Mouse (Mus musculus) fat pad, adult 2 months (tissue): Measurements from ENCODE around the gene Alg12.
A peak's percentile ranks its signal among the peaks of the same experiment; 100 is the strongest.

Source experiments
- DNase-seq: peaks from one replicate; pipeline ENCODE4 v3.0.0-alpha.2; 2011; ENCODE audit warnings: low read depth, low spot score; ENCODE audit errors: extremely low read depth

The Alg12 gene

DNA sequence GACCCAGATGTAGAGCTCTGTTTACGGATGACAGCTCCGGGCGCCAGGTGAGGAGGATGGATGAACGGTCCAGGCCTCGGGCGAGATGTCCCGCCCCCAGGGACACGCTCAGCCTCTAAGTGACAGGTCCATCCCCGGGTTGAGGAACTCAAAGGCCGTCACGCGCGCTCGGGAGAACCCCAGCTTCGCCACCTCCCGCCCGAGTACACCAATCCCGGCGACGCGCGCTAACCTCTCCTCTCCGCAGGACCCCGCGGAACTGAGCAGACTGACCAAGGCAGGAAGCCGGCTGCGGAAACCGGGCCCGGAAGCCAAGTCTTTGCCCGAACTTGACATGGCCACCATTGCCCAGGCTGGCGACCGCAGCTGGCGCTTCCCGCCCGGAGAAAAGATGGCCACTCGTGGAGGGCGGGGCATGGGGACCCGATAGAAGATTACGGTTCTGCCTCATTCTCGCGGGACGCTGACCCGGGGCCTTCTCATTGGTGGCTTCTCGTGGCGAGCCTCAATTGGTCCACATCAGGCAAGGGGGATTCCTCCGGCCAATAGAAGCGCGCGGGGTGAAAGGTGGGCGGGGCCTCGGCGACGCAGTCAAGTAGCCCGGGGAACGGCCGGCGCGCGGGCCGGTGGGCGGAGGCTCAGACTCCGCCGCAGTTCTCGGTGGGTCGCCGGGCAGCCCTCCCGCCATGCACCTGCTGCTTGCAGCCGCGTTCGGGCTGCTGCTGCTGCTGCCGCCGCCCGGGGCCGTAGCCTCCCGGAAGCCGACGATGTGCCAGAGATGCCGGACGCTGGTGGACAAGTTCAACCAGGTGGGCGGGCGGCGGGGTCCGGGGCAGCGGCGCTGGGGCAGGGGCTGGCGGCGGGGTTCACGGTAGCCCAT is at the start of gene Alg12, which contains the start of gene Creld2:
Gene Alg12 (minus strand): TSS at position 293 of the 880 bp plus-strand sequence.
Gene Creld2 (plus strand): TSS at position 621 of the 880 bp plus-strand sequence.
- DNase-seq, result peak; percentile 82

GRCm38 (mm10) chr15:88868024-88868742 is 49.1 kb upstream of the Alg12 start:
- no peak for DNase-seq

GRCm38 (mm10) chr15:88867368-88868023 is 48.4 kb upstream of the Alg12 start:
- no peak for DNase-seq

- DNase-seq, result no peak
Measured at GRCm38 (mm10) chr15:88866934-88867356, 47.8 kb upstream of the Alg12 start.

- no peak for DNase-seq
Measured at GRCm38 (mm10) chr15:88865888-88866695, 47.0 kb upstream of the Alg12 start.

GRCm38 (mm10) chr15:88865061-88865460 is 45.9 kb upstream of the Alg12 start:
- DNase-seq, result no peak

DNA sequence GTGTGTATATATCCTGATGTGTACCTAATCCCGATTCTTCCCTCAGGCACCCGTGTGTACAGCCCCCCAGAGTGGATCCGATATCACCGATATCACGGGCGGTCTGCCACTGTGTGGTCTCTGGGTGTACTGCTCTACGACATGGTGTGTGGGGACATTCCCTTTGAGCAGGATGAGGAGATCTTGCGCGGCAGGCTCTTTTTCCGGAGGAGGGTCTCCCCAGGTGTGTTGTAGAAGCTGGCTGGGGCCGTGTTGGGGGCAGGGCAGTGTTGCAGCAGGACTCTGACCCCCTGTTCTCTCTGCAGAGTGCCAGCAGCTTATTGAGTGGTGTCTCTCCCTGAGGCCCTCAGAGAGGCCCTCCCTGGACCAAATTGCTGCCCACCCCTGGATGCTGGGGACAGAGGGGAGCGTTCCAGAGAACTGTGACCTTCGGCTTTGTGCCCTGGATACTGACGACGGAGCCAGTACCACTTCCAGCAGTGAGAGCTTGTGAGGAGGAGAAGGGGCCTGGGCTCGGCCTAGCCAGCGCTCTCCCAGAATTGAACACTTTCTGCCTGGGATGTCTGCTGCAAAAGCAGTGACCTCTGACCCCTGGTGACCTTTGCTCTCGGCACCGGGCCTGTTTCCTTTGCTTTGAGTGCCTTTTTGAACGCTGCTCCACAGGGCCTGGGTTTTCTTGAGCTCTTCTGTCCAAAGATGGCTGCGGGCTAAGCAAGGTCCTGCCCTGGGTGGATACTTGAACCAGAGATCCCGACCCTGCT is 45.3 kb upstream of the Alg12 start:
- DNase-seq, result no peak

- peak; percentile 87 for DNase-seq
Measured at GRCm38 (mm10) chr15:88863695-88864231, 44.6 kb upstream of the Alg12 start.

DNA sequence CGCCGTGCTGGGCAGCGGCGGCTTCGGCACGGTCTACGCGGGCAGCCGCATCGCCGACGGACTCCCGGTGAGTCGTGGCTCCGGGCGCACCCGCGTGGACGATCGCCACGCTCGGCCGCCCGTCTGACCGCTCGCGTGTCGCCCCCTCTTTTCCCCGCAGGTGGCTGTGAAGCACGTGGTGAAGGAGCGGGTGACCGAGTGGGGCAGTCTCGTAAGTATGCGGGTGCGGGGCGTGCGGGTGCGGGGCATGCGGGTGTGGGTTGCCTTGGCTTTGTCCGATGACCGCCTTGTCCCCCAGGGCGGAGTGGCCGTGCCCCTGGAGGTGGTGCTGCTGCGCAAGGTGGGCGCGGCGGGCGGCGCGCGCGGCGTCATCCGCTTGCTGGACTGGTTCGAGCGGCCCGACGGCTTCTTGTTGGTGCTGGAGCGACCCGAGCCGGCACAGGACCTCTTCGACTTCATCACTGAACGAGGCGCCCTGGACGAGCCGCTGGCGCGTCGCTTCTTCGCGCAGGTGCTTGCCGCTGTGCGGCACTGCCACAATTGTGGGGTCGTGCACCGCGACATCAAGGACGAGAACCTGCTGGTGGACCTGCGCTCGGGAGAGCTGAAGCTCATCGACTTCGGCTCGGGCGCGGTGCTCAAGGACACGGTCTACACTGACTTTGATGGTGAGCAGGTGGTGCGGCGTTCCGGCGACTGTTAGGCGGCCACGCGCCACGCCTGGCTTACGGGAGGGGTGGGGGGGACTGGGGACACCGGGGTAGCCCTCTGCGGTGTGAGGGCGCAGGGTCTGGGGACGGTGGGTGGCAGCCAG is 44.0 kb upstream of the Alg12 start:
- no peak for DNase-seq

GRCm38 (mm10) chr15:88861772-88862622 is 42.9 kb upstream of the Alg12 start, which contains the start of gene Pim3:
TSS of gene Pim3 (plus strand) at chr15:88862186.
- no peak for DNase-seq

DNA sequence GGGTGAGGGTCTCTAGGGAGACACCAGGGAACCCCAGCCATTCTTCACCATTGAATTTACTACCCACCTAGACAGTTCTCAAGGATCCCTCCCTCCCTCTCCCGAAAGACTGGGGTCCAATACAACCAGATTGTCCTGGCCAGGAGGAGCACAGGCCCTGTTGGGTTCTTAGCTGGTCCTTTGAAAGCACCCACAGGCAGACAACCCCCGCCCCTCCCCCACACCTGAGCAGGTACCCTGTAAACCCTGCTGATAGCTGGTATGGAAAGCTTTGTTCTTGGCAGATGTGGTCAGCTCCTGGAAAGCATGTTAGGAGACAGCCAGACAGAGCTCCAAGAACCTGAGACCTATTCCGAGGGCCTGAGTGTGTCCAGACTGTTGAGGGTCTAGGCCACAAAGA is 41.7 kb upstream of the Alg12 start:
- DNase-seq, result no peak

GRCm38 (mm10) chr15:88859206-88859970 is 40.3 kb upstream of the Alg12 start:
- DNase-seq, result no peak

DNA sequence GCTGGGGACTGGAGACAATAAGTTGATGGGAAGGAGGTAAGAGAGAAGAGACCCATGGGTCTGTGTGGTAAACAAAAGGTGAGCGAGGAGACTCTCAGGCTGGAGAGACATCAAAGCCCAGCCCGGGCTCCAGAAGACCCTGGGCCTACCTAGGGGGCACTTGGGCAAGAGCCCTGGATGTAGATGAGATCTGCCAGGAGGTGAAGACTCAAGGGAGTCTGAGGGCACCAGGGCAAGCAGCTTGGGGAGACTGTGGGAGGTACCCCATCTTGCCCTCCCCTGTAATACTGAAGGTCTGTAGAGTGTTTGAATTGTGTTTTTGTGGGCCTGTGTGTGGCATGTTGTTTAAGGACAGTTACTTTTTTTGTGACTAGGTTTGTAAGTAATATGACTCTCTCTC is 39.6 kb upstream of the Alg12 start:
- no peak for DNase-seq

GRCm38 (mm10) chr15:88858141-88858541 is 39.0 kb upstream of the Alg12 start:
- DNase-seq, result peak; percentile 81

DNA sequence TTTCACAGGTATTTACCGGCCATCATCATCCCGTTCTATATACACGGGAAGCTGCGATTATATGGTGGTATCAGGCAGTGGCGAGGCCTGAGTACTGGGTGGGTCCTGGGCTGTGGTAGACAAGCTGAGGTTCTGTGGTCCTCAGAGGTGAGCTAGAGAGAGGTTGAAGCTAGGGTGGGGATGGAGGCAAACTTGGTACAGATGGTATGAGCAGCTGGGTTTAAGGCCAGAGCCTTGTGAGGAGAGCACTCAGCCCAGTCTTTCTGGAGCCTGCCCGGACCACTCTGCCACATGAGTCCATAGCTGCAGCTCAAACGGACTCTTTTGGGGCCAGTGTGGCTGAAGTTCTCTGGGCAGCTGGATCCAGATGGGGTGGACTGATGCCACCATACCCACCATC is 38.2 kb upstream of the Alg12 start:
- no peak for DNase-seq

- DNase-seq, result no peak
Measured at GRCm38 (mm10) chr15:88856613-88857012, 37.5 kb upstream of the Alg12 start.

DNA sequence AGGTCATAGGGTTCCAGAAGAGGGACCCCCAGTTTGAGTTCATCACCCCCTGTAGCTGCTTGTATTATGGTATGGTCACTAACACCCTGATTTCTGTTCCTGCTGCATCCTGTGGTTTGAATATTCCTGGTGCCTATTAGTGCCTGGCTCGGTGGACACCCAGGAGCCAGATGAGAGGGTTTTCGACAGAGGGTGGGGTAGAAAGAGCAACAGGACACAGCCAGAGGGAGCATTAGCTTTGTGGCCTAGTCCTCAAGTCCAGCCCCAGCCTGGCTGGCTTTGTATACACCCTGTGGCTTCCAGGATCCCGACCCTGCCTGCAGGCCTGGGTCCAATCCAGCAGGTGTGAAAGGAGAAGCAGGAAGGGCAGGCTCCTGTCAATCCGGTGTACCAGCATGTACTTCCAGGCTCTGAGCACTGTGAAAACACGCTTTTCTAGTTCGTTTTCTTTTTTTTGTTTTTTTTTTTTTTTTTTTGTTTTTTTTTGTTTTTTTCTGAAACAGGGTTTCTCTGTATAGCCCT is 36.8 kb upstream of the Alg12 start:
- no peak for DNase-seq
